Mouse (Mus musculus) liver, postnatal 0 days (tissue): ENCODE measurements around the gene Mlana. TPM values are rescaled to one million over a fixed set of nuclear protein-coding genes. Genes with fewer than 3 reads are reported as not detected.

ENCODE experiments used
- ATAC-seq: fragments of 200-750 bp; cut with Nextera tagmentation; 2 replicates; pipeline ENCODE4 v1.8.0; 2017; ENCODE audit warnings: mild to moderate bottlenecking, moderate library complexity
- DNase-seq: peaks from one replicate; pipeline ENCODE4 v3.0.0-alpha.2; 2016
- H3K27ac ChIP-seq: fragments of 300-500 bp; sonication (generic); 2 replicates; pipeline ENCODE4 v1.5.1; 2014; ENCODE audit warnings: antibody characterized with exemption, moderate library complexity, mild to moderate bottlenecking, low read depth
- H3K27me3 ChIP-seq: fragments of 300-500 bp; sonication (generic); 2 replicates; pipeline ENCODE4 v1.6.1; 2014; ENCODE audit warnings: low read length, control low read depth, mixed read lengths; ENCODE audit not compliant: insufficient read depth
- H3K36me3 ChIP-seq: fragments of 300-500 bp; sonication (generic); replicated peaks from 2 replicates; pipeline ENCODE4 v1.6.1; 2014; ENCODE audit warnings: mild to moderate bottlenecking, control low read depth, low read length, moderate library complexity, mixed read lengths; ENCODE audit not compliant: insufficient read depth
- H3K4me1 ChIP-seq: fragments of 300-500 bp; sonication (generic); 2 replicates; pipeline ENCODE4 v1.6.1; 2014; ENCODE audit warnings: antibody characterized with exemption, mild to moderate bottlenecking, control low read depth; ENCODE audit not compliant: insufficient read depth
- H3K4me2 ChIP-seq: fragments of 300-500 bp; sonication (generic); 2 replicates; pipeline ENCODE4 v1.6.1; 2014; ENCODE audit warnings: low read depth, mild to moderate bottlenecking, low read length, moderate library complexity, mixed read lengths
- H3K4me3 ChIP-seq: fragments of 300-500 bp; sonication (generic); 2 replicates; pipeline ENCODE4 v1.5.1; 2014; ENCODE audit warnings: low read depth, low read length
- H3K9ac ChIP-seq: fragments of 300-500 bp; sonication (generic); replicated peaks from 2 replicates; pipeline ENCODE4 v1.6.1; 2014; ENCODE audit warnings: mild to moderate bottlenecking, moderate library complexity
- H3K9me3 ChIP-seq: fragments of 300-500 bp; sonication (generic); 2 replicates; pipeline ENCODE4 v1.6.1; 2016; ENCODE audit warnings: mild to moderate bottlenecking, control low read depth, low read length, mixed read lengths
- CTCF ChIP-seq: sonication (generic); IDR thresholded peaks from 2 replicates; pipeline ENCODE4 v1.5.1; 2016; ENCODE audit warnings: antibody characterized with exemption, low read depth
- EP300 ChIP-seq: IDR thresholded peaks from 2 replicates; pipeline ENCODE4 v1.6.1; 2016; ENCODE audit warnings: antibody characterized with exemption, low read depth, mild to moderate bottlenecking
- WGBS: fragments of 180-500 bp; shearing (Covaris S2); extraction: QIAGEN DNeasy Blood & Tissue Kit; methylation state at CpG from one replicate; pipeline ENCODE4 v1.1.7; 2014; ENCODE audit not compliant: insufficient replicate concordance; 5-methylcytosine and 5-hydroxymethylcytosine counted together
- polyA plus RNA-seq: library from polyadenylated mRNA; unstranded; fragments of >200 nt; fragmentation: Nextera tagmentation; extraction: Ambion mirVana; gene quantifications from 2 replicates; pipeline ENCODE4 v1.2.1, GENCODE M21; 2015

Gene Mlana
- polyA plus RNA-seq, 1 experiment from 2014 or later = not detected

DNA sequence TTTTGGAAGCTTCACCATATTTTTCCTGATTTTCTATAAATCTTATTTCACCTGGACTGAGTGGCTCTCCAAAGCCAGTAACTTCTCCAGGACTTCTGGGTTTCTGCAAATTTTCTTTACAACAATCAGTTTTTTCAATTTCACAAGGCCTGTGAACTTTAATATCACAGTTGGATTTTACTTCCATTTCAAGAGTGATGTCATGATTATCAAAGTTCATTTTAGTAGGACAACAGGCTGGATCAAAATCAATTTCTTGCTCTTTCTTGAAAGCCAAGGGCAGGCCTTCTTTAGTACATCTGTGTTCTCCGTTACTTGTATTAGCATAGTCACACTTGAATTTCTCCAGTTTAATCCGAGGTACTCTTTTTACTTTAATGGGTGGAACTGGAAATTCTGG, 56.3 kb downstream of the Mlana start:
- DNase-seq (no peak), ATAC-seq (no peak)
- H3K4me2 ChIP-seq = no peak overlapping the region
- H3K27ac ChIP-seq = no peak overlapping the region
- 85% methylated on average over 2 of the region's 2 CpGs for WGBS
- no peak overlapping the region for H3K9ac ChIP-seq
- no peaks in the 10 kb centered on the region for H3K4me1 ChIP-seq
- no peak overlapping the region for H3K4me3 ChIP-seq
- no peaks in the 10 kb centered on the region for H3K9me3 ChIP-seq
- H3K27me3 ChIP-seq = no peaks in the 10 kb centered on the region
- no peak for TF ChIP-seq CTCF
- no peak for TF ChIP-seq EP300
- H3K36me3 ChIP-seq = peaks cover 4% of the 10 kb centered on the region; the same call in 1 of the 2 replicates

Other genes starting within 250 kb of the Mlana start
- 7.8 and 7.9 TPM in 2 replicates for gene Ric1, start 175.5 kb upstream of the Mlana start, polyA plus RNA-seq
- gene Ermp1, start 49.4 kb upstream of the Mlana start, polyA plus RNA-seq = 4.1 and 4.3 TPM in 2 replicates
- gene 9930021J03Rik, start 108.2 kb downstream of the Mlana start, polyA plus RNA-seq = 1.4 TPM in 2 replicates
- 3.8 and 3.9 TPM in 2 replicates for gene Ranbp6, start 115.2 kb downstream of the Mlana start, polyA plus RNA-seq
- gene Il33, start 227.3 kb downstream of the Mlana start, polyA plus RNA-seq = 1.3 and 1.6 TPM in 2 replicates